Mouse (Mus musculus) heart, embryonic 15.5 days (tissue): ENCODE results near the gene Cdc42bpa. TPM values are rescaled to one million over a fixed set of nuclear protein-coding genes. Genes with fewer than 3 reads are reported as not detected.

ENCODE experiments used
- ATAC-seq: fragments of 200-750 bp; cut with Nextera tagmentation; replicated peaks from 2 replicates; pipeline ENCODE4 v1.8.0; 2017; ENCODE audit warnings: low read depth, moderate TSS enrichment; ENCODE audit not compliant: insufficient number of reproducible peaks, insufficient read depth, low FRiP score
- H3K27ac ChIP-seq: fragments of 300-500 bp; sonication (generic); 2 replicates; pipeline ENCODE4 v1.5.1; 2015; ENCODE audit warnings: mild to moderate bottlenecking, inconsistent platforms
- H3K27me3 ChIP-seq: fragments of 300-500 bp; sonication (generic); 2 replicates; pipeline ENCODE4 v1.6.1; 2015; ENCODE audit warnings: inconsistent platforms
- H3K36me3 ChIP-seq: fragments of 300-500 bp; sonication (generic); 2 replicates; pipeline ENCODE4 v1.6.1; 2015; ENCODE audit warnings: mild to moderate bottlenecking, inconsistent platforms
- H3K4me1 ChIP-seq: fragments of 300-500 bp; sonication (generic); replicated peaks from 2 replicates; pipeline ENCODE4 v1.6.1; 2015; ENCODE audit warnings: inconsistent platforms
- H3K4me2 ChIP-seq: fragments of 300-500 bp; sonication (generic); 2 replicates; pipeline ENCODE4 v1.6.1; 2015; ENCODE audit warnings: inconsistent platforms, mild to moderate bottlenecking, moderate library complexity
- H3K4me3 ChIP-seq: fragments of 300-500 bp; sonication (generic); 2 replicates; pipeline ENCODE4 v1.5.1; 2015; ENCODE audit warnings: mild to moderate bottlenecking, inconsistent platforms
- H3K9ac ChIP-seq: fragments of 300-500 bp; sonication (generic); 2 replicates; pipeline ENCODE4 v1.6.1; 2015; ENCODE audit warnings: mild to moderate bottlenecking, inconsistent platforms
- H3K9me3 ChIP-seq: fragments of 300-500 bp; sonication (generic); replicated peaks from 2 replicates; pipeline ENCODE4 v1.6.1; 2016; ENCODE audit warnings: inconsistent platforms
- WGBS: fragments of 180-500 bp; shearing (Covaris S2); methylation state at CpG from one replicate; pipeline ENCODE4 v1.1.7; 2015; ENCODE audit warnings: mixed read lengths; 5-methylcytosine and 5-hydroxymethylcytosine counted together
- polyA plus RNA-seq: library from polyadenylated mRNA; unstranded; fragments of >200 nt; fragmentation: Nextera tagmentation; extraction: Ambion mirVana; gene quantifications from 2 replicates; pipeline ENCODE4 v1.2.1, GENCODE M21; 2015

The Cdc42bpa gene
- polyA plus RNA-seq, 1 experiment from 2014 or later, result 11.4 TPM

DNA sequence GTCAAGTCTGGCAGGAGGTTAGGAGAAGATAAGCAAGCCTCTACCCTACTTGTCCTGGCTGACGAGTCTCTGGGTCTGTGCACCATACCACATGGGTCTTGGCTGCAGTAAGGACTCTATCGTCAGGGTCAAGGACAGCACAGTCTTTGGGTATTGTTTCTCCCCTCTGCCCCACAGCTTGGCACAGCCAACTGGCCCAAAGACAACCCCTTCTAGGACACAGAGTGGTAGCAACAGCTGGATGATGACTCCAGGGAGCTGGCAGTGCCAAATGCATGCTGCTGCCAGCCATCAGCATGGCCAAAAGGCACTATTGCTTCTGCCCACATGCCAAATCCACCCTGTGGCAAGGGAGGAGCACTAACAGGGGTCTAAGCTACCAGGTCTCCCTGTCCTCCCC is 211.6 kb downstream of the Cdc42bpa start:
- Histone ChIP-seq H3K4me2 (no peak overlapping the region), H3K27ac (no peak overlapping the region), H3K9ac (no peak overlapping the region), H3K36me3 (peaks cover 26% of the 10 kb centered on the region; the same call in 1 of the 2 replicates), H3K4me1 (no peaks in the 10 kb centered on the region), H3K4me3 (no peak overlapping the region), H3K9me3 (no peaks in the 10 kb centered on the region), H3K27me3 (no peaks in the 10 kb centered on the region)
- ATAC-seq, result no peak
- 62% methylated on average over 2 of the region's 2 CpGs for WGBS

DNA sequence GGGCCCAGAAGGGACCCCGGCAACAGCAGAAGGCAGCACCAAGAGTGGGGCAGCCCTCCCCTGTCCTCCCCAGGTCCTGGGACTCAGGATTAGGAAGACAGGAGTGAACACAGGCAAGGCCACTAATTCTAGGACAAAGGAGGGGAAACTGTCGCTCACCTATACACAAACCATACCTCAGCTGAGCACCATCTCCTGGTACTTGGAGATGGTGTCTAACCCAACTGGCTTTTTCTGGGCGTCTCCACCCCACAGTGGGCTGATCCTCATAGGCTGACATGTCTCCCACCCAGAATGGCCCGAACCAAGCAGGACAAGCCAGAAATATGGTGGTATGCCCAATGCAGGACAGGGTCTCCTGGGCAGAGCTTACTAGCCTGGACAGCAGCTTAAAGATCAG is 212.3 kb downstream of the Cdc42bpa start:
- no peaks in the 10 kb centered on the region for H3K27me3 ChIP-seq
- no peak overlapping the region for H3K4me3 ChIP-seq
- no peaks in the 10 kb centered on the region for H3K4me1 ChIP-seq
- H3K36me3 ChIP-seq, result peaks cover 19% of the 10 kb centered on the region; the same call in 1 of the 2 replicates
- H3K27ac ChIP-seq, result no peak overlapping the region
- no peak overlapping the region for H3K9ac ChIP-seq
- H3K9me3 ChIP-seq, result no peaks in the 10 kb centered on the region
- no peak for ATAC-seq
- WGBS, result 89% methylated on average over 4 of the region's 4 CpGs
- no peak overlapping the region for H3K4me2 ChIP-seq

GRCm38 (mm10) chr1:180173017-180173416 is 212.7 kb downstream of the Cdc42bpa start:
- H3K4me1 ChIP-seq, result no peaks in the 10 kb centered on the region
- H3K9ac ChIP-seq, result no peak overlapping the region
- no peaks in the 10 kb centered on the region for H3K9me3 ChIP-seq
- H3K27ac ChIP-seq, result no peak overlapping the region
- no peak overlapping the region for H3K4me3 ChIP-seq
- no peaks in the 10 kb centered on the region for H3K27me3 ChIP-seq
- no peak overlapping the region for H3K4me2 ChIP-seq
- WGBS, result 66% methylated on average over 5 of the region's 5 CpGs
- H3K36me3 ChIP-seq, result peaks cover 15% of the 10 kb centered on the region; the same call in 1 of the 2 replicates
- ATAC-seq, result no peak

DNA sequence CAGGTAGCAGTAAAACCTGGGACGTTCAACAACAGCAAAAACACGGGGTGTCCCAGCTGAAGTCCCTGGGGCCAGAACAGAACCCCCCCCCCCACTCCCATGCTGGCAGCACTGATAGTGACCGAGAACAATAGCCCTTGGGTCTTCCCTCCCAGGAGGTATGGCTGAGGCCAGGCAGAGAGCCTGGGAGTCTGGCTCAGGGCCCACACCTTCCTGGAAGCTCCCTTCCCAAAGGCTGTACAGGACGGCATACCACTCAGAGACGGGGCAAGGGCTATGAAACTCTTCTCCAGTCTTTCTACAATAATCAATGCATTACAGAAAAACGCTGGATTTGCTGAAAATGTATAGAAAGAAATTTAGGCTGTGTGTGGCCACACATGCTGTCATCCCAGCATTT is 214.4 kb downstream of the Cdc42bpa start:
- Histone ChIP-seq H3K9ac (no peak overlapping the region), H3K36me3 (peaks cover 11% of the 10 kb centered on the region; the same call in 1 of the 2 replicates), H3K4me2 (no peak overlapping the region), H3K4me3 (no peak overlapping the region), H3K9me3 (no peaks in the 10 kb centered on the region), H3K4me1 (peaks cover 5% of the 10 kb centered on the region), H3K27ac (no peak overlapping the region), H3K27me3 (no peaks in the 10 kb centered on the region)
- no peak for ATAC-seq
- WGBS, result 45% methylated on average over 6 of the region's 6 CpGs

GRCm38 (mm10) chr1:180175167-180175566 is 214.9 kb downstream of the Cdc42bpa start:
- 35% methylated on average over 3 of the region's 3 CpGs for WGBS
- H3K4me3 ChIP-seq, result no peak overlapping the region
- H3K9me3 ChIP-seq, result no peaks in the 10 kb centered on the region
- H3K36me3 ChIP-seq, result peaks cover 7% of the 10 kb centered on the region; the same call in 1 of the 2 replicates
- no peak overlapping the region for H3K27ac ChIP-seq
- no peak overlapping the region for H3K4me2 ChIP-seq
- peaks cover 9% of the 10 kb centered on the region for H3K4me1 ChIP-seq
- H3K9ac ChIP-seq, result no peak overlapping the region
- no peak for ATAC-seq
- no peaks in the 10 kb centered on the region for H3K27me3 ChIP-seq

DNA sequence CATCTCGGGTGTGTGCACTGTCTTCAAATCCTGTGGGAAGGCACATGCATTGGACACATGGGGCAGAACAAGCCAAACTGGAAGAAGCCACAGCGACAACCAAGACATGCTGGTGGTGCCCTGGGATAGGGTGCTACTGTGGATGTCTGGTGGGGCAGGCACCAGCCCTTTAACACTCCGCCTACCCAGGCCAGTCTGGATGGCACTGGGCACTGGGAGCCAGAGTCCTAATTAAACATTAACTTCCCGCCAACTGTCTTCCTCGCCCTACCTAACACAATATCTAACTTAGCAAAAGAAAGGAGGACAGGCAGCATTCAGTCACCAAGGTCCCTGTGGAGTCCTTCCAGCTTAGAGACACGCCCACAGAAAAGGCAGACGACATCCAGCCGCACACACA is 215.4 kb downstream of the Cdc42bpa start:
- Histone ChIP-seq H3K4me3 (no peak overlapping the region), H3K9ac (no peak overlapping the region), H3K36me3 (0 out of 2 replicates have a peak, but pooled peaks cover 2% of the 10 kb centered on the region), H3K4me2 (no peak overlapping the region), H3K4me1 (peaks cover 12% of the 10 kb centered on the region), H3K27me3 (no peaks in the 10 kb centered on the region), H3K27ac (no peak overlapping the region), H3K9me3 (no peaks in the 10 kb centered on the region)
- ATAC-seq, result no peak
- 63% methylated on average over 8 of the region's 8 CpGs for WGBS

DNA sequence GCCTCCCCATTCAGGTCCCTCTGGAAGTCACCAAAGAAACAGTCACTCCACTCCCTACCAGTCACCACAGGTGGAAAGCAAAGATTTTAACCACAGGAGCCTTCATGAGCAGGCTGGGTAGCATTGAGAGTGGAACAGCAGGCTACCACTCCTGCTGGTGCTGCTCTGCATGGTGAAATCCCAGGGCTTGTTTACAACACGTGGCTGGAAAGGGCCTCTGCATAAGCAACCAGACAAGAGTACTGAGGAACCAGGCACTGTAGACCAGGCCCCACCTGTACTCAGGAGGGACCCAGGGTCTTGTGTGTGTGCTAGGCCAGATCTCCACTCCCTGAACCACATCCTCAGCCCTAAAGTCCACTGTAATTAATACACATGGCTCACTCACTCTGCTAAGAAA is 216.5 kb downstream of the Cdc42bpa start:
- ATAC-seq, result no peak
- Histone ChIP-seq H3K27me3 (no peaks in the 10 kb centered on the region), H3K4me3 (no peak overlapping the region), H3K36me3 (no peaks in the 10 kb centered on the region), H3K4me2 (no peak overlapping the region), H3K9me3 (no peaks in the 10 kb centered on the region), H3K9ac (no peak overlapping the region), H3K4me1 (peaks cover 19% of the 10 kb centered on the region), H3K27ac (no peak overlapping the region)
- WGBS, result 14% methylated on average over 1 of the region's 1 CpGs

GRCm38 (mm10) chr1:180178340-180178739 is 218.1 kb downstream of the Cdc42bpa start:
- Histone ChIP-seq H3K4me1 (peaks cover 19% of the 10 kb centered on the region), H3K4me3 (no peak overlapping the region), H3K36me3 (no peaks in the 10 kb centered on the region), H3K9me3 (no peaks in the 10 kb centered on the region), H3K27me3 (no peaks in the 10 kb centered on the region), H3K4me2 (no peak overlapping the region), H3K9ac (no peak overlapping the region), H3K27ac (no peak overlapping the region)
- no peak for ATAC-seq
- WGBS, result 87% methylated on average over 9 of the region's 9 CpGs

- Histone ChIP-seq H3K36me3 (no peaks in the 10 kb centered on the region), H3K27me3 (no peaks in the 10 kb centered on the region), H3K27ac (peak overlapping the region; percentile 62), H3K4me2 (no peak overlapping the region), H3K9ac (no peak overlapping the region), H3K9me3 (no peaks in the 10 kb centered on the region), H3K4me3 (no peak overlapping the region), H3K4me1 (peaks cover 23% of the 10 kb centered on the region)
- WGBS, result 88% methylated on average over 4 of the region's 4 CpGs
- ATAC-seq, result no peak
Measured at GRCm38 (mm10) chr1:180179100-180179499, 218.8 kb downstream of the Cdc42bpa start.

DNA sequence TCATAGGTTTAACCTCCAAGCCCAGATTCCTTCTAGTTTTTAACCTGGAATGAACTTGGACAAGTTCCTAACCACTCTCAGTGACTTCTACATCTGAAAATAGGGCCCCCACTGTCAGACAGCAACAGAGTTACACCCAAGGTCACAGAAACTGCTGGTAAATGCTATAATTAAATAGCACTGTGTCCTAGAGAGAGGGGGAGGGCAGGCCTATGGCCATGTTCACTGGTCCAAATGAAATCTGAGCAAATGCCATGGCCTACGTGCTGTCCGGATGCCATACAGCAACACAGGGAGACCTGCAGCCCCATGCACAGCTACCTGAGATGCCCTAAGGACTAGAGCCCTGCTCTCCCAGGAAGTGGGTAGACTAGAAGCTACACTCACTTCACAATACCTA is 219.6 kb downstream of the Cdc42bpa start:
- H3K4me1 ChIP-seq, result peaks cover 29% of the 10 kb centered on the region
- H3K27me3 ChIP-seq, result no peaks in the 10 kb centered on the region
- 66% methylated on average over 2 of the region's 2 CpGs for WGBS
- no peaks in the 10 kb centered on the region for H3K9me3 ChIP-seq
- H3K4me2 ChIP-seq, result no peak overlapping the region
- peak overlapping the region; percentile 62 for H3K27ac ChIP-seq
- H3K36me3 ChIP-seq, result no peaks in the 10 kb centered on the region
- no peak; the same call in 1 of the 2 replicates for ATAC-seq
- H3K4me3 ChIP-seq, result no peak overlapping the region
- H3K9ac ChIP-seq, result no peak overlapping the region

DNA sequence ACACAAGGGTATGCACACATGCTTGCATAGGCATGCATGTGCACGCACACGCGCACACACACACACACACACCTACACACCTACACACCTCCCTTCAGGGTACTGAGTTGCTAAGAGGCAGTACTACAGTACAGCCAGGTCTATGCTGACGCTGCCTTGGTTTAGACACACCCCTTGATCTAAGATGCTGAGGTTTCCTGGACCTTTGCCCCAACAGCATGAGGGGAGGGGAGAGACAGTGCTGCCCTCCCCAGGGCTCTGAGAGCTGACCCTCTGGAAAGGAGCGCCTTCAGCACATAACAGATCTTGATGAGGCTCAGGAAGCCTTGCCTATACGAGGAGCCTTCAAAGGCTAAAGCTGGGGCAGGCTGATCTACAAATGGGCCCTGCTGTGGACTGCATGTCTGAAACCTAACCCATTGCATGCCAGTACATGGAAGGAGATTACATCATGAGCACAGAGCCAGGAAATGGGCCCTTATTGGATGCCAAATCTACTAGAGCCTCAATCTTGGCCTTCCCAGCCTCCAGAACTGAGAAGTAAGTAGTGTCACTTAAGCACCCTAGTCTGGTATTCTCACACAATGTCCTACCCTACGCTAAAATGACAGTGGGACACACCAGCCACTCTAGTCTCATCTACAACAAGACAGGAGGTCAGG is 221.2 kb downstream of the Cdc42bpa start:
- ATAC-seq, result no peak
- Histone ChIP-seq H3K4me3 (no peak overlapping the region), H3K4me2 (no peak overlapping the region), H3K9me3 (no peaks in the 10 kb centered on the region), H3K27me3 (no peaks in the 10 kb centered on the region), H3K36me3 (no peaks in the 10 kb centered on the region), H3K9ac (no peak overlapping the region), H3K4me1 (peaks cover 43% of the 10 kb centered on the region), H3K27ac (no peak overlapping the region)
- 86% methylated on average over 7 of the region's 7 CpGs for WGBS

DNA sequence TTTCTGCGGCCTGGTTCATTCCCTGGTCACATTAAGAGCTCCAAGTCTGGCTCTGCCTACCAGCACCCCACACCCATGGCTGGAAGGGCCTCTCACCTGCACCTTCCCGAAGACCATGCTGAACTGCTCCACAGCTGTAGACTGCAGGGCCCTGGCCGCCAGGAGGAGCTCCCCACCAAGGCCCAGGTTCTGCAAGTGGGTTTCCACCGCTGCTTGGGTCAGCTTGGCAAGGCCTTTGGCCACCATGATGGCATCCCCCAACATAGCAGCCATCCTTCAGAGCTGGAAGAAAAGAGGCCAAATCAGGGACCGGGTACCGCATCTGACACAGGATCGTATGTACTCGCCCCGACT is 221.7 kb downstream of the Cdc42bpa start:
- Histone ChIP-seq H3K27ac (no peak overlapping the region), H3K9ac (no peak overlapping the region), H3K4me2 (no peak overlapping the region), H3K9me3 (no peaks in the 10 kb centered on the region), H3K4me1 (peaks cover 48% of the 10 kb centered on the region), H3K36me3 (no peaks in the 10 kb centered on the region), H3K27me3 (no peaks in the 10 kb centered on the region), H3K4me3 (no peak overlapping the region)
- no peak for ATAC-seq
- WGBS, result 86% methylated on average over 9 of the region's 9 CpGs
